Mouse (Mus musculus) stomach, postnatal 0 days (tissue): ENCODE measurements around the gene Actg2.

Experiments
- CTCF ChIP-seq: IDR thresholded peaks from 2 replicates; pipeline ENCODE4 v1.5.1; 2016; ENCODE audit warnings: antibody characterized with exemption, low read depth, mild to moderate bottlenecking, moderate library complexity
- EP300 ChIP-seq: optimal IDR thresholded peaks from 2 replicates; pipeline ENCODE3; 2016; ENCODE audit warnings: antibody characterized with exemption

DNA sequence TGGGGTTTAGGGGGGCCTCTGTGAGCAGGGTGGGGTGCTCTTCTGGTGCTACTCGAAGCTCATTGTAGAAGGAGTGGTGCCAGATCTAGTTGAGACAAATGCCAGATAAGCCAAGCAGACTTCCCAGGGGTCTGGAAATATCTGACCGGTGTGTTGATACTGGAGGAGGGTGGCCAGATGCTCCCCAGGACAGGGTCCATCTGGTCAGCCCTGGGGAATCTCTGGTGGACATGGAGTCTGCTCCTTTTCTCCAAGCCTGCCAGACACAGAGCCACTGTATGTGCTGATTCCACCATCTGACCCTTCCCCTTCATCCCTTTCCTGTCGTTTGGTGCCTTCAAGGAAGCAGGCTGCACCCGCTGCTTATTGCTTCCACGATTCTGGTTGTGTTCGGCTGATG is 12.9 kb downstream of the Actg2 start:
- TF ChIP-seq EP300 (no peak), CTCF (no peak)
